Mouse (Mus musculus) CH12.LX (cell line): Measurements from ENCODE around the gene Afg3l1.
A peak's percentile ranks its signal among the peaks of the same experiment; 100 is the strongest.

Experiments used
- CTCF ChIP-seq, 2 experiments: IDR thresholded peaks in 1 of 2; conservative IDR thresholded peaks in 1 of 2; 2 replicates each; pipeline ENCODE4 v1.5.1; 2011 to 2012; ENCODE audit warnings: low read depth in 2 of 2, low read length in 2 of 2, improper control_type of control experiment in 1 of 2, inconsistent platforms in 1 of 2, mild to moderate bottlenecking in 1 of 2, moderate library complexity in 1 of 2
- ETS1 ChIP-seq: conservative IDR thresholded peaks from 2 replicates; pipeline ENCODE4 v1.6.1; 2012; ENCODE audit warnings: low read depth, mild to moderate bottlenecking, inconsistent platforms, low read length, improper control_type of control experiment, moderate library complexity
- MAX ChIP-seq: IDR thresholded peaks from 2 replicates; pipeline ENCODE4 v1.6.1; 2011; ENCODE audit warnings: low read length, improper control_type of control experiment
- MXI1 ChIP-seq: IDR thresholded peaks from 2 replicates; pipeline ENCODE4 v1.6.1; 2011; ENCODE audit warnings: mild to moderate bottlenecking, low read depth, low read length, improper control_type of control experiment
- NELFE ChIP-seq: IDR thresholded peaks from 2 replicates; pipeline ENCODE4 v1.6.1; 2011; ENCODE audit warnings: low read depth, low read length, improper control_type of control experiment
- PAX5 ChIP-seq: IDR thresholded peaks from 2 replicates; pipeline ENCODE4 v1.6.1; 2012; ENCODE audit warnings: low read length, inconsistent platforms, mixed read lengths
- POLR2A ChIP-seq: IDR thresholded peaks from 2 replicates; pipeline ENCODE4 v1.6.1; 2011; ENCODE audit warnings: low read depth, mild to moderate bottlenecking, improper control_type of control experiment, low read length
- POLR2AphosphoS2 ChIP-seq: IDR thresholded peaks from 2 replicates; pipeline ENCODE4 v1.6.1; 2011; ENCODE audit warnings: low read depth, low read length, improper control_type of control experiment
- RCOR1 ChIP-seq: conservative IDR thresholded peaks from 2 replicates; pipeline ENCODE4 v1.6.1; 2012; ENCODE audit warnings: low read depth, mild to moderate bottlenecking, inconsistent platforms, low read length, improper control_type of control experiment
- SIN3A ChIP-seq: IDR thresholded peaks from 2 replicates; pipeline ENCODE4 v1.6.1; 2012; ENCODE audit warnings: low read length, improper control_type of control experiment, inconsistent platforms
- SMC3 ChIP-seq: IDR thresholded peaks from 2 replicates; pipeline ENCODE4 v1.6.1; 2011; ENCODE audit warnings: low read depth, low read length, improper control_type of control experiment
- USF2 ChIP-seq: conservative IDR thresholded peaks from 2 replicates; pipeline ENCODE4 v1.6.1; 2011; ENCODE audit warnings: low read depth, low read length, improper control_type of control experiment
- ZC3H11A ChIP-seq: IDR thresholded peaks from 2 replicates; pipeline ENCODE4 v1.6.1; 2012; ENCODE audit warnings: low read depth, mild to moderate bottlenecking, inconsistent platforms, low read length, improper control_type of control experiment

DNA sequence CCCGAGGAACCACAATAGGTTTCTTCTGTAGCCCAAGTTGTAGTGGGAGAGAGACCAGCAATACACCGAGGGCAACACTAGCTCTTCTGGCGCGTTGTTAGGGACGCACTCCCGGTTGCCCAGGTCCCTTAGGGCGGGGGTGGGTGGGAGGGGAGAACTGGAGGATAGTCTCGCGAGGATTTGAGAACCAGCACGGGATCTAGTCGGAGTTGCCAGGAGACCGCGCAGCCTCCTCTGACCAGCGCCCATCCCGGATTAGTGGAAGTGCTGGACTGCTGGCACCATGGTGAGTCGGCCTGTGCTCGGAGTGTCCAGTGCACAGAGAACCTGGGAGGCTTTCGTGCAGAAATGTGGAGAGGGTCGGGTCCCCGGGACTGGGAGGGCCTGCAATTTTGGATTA lies 41.0 kb downstream of the Afg3l1 start, which contains the start of gene Gas8:
- TF ChIP-seq POLR2A (peak; percentile 76), POLR2AphosphoS2 (no peak), USF2 (no peak), CTCF (conservative IDR thresholded peaks at IDR 0.05 in 1 of 2, IDR thresholded peaks at IDR 0.05 in 1 of 2; ENCODE audit: low read depth in 2 of 2, low read length in 2 of 2) (no peak), ETS1 (no peak), NELFE (peak; percentile 63; the same call in 1 of the 2 replicates), ZC3H11A (no peak), MAX (no peak), SMC3 (no peak), PAX5 (no peak), RCOR1 (no peak), SIN3A (peak; percentile 79), MXI1 (peak; percentile 88)
